Mouse (Mus musculus) lung, postnatal 0 days (tissue): ENCODE results near the gene Vpreb3.

Experiments
- CTCF ChIP-seq: IDR thresholded peaks from 2 replicates; pipeline ENCODE4 v1.5.1; 2016; ENCODE audit warnings: antibody characterized with exemption, mild to moderate bottlenecking
- EP300 ChIP-seq: IDR thresholded peaks from 2 replicates; pipeline ENCODE4 v1.6.1; 2016; ENCODE audit warnings: antibody characterized with exemption, mild to moderate bottlenecking, control low read depth

DNA sequence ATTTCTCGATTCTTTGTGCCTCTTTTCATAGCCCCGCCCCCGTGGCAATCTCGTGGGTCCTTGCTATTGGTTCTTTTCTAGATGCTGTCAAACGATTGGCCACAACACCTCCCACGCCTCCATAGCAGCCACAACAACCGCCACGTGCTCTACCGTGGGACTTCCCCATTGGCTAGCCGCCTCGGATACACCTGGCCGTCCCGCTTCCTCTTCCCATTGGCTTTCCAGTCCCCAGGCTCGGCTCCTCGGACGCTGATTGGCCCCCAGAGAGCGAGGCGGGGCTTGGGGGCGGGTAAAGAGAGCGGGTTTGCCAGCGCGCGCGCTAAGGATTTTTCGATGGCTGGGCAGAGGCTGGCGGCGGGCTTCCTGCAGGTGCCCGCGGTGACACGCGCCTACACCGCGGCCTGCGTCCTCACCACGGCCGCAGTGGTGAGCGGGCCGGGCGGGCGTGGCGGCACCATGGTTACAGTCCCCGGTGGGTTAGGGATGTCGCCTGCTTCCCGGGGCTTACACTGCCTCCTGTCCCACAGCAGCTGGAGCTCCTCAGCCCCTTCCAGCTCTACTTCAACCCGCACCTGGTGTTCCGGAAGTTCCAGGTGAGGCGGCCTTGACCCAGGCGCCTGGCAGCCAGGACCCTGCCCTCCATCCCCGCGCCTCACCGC, 49.6 kb upstream of the Vpreb3 start, which contains the start of gene Derl3:
- TF ChIP-seq CTCF: no peak
- no peak for TF ChIP-seq EP300
